Mouse (Mus musculus) heart, postnatal 10 days (tissue): Measurements from ENCODE around the gene Tmem150a. TPM values are rescaled to one million over a fixed set of nuclear protein-coding genes. Genes with fewer than 3 reads are reported as not detected.
A peak's percentile ranks its signal among the peaks of the same experiment; 100 is the strongest.

Experiments
- DNase-seq, 2 experiments: peaks; one replicate each; pipeline ENCODE4 v3.0.0; 2021
- intact Hi-C: fragments of 180-260 bp; cut with DNase I; formaldehyde crosslinking; loops from one replicate; pipeline ENCODE4 v1.15.1; 2025
- total RNA-seq, 2 experiments: library from RNA; stranded (reverse); gene quantifications; 2 replicates each; pipeline ENCODE4 v1.2.3; 2021

Tmem150a gene
- total RNA-seq, 2 experiments from 2014 or later: 13.6 to 17.1 TPM

GRCm38 (mm10) chr6:72390795-72391521 lies 35.7 kb downstream of the Tmem150a start:
- intact Hi-C loops: loop anchor here (5.0 kb wide), 1 partner anchor 109 kb away; no protein-coding TSS in a partner anchor
- DNase-seq: peak; percentile 77 to 80

- intact Hi-C loops: loop anchor here (5.0 kb wide), 1 partner anchor 110 kb away; no protein-coding TSS in a partner anchor
Measured at GRCm38 (mm10) chr6:72392341-72392740, 37.1 kb downstream of the Tmem150a start.

GRCm38 (mm10) chr6:72396837-72397251 lies 41.6 kb downstream of the Tmem150a start:
- intact Hi-C loops: no loop called here

More at GRCm38 (mm10) chr6:72392341-72392740, 37.1 kb downstream of the Tmem150a start:
- DNase-seq: no peak

GRCm38 (mm10) chr6:72399967-72400366 lies 44.7 kb downstream of the Tmem150a start:
- intact Hi-C loops: no loop called here
- no peak for DNase-seq

More at GRCm38 (mm10) chr6:72396837-72397251, 41.6 kb downstream of the Tmem150a start:
- no peak for DNase-seq

- DNase-seq: peak; percentile 78 to 88
- intact Hi-C loops: no loop called here
Measured at GRCm38 (mm10) chr6:72401875-72402274, 46.6 kb downstream of the Tmem150a start.

- no peak for DNase-seq
- intact Hi-C loops: loop anchor here (5.0 kb wide), 2 partner anchors 43 to 123 kb away; no protein-coding TSS in a partner anchor
Measured at GRCm38 (mm10) chr6:72405356-72405755, 50.1 kb downstream of the Tmem150a start.

DNA sequence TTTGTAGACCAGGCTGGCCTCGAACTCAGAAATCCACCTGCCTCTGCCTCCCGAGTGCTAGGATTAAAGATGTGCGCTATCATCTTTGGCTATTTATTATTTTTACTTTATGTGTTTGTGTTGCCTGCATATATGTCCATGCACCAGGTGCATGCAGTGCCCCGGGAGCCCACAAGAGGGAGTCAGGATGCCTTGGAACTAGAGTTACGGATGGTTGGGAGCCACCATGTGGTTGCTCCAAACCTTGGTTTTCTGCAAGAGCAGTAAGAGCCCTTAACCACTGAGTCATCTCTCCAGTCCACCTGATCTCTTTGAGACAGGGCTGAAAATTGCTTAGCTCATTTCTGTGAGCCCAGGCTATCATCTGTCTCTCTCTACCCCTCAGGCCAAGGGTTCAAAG lies 51.9 kb downstream of the Tmem150a start:
- DNase-seq: peak; percentile 87 to 92
- intact Hi-C loops: loop anchor here (1.0 to 5.0 kb wide), 3 partner anchors 45 to 159 kb away; no protein-coding TSS in a partner anchor

Other genes starting within 250 kb of the Tmem150a start
- gene Atoh8, start 119.9 kb upstream of the Tmem150a start, total RNA-seq: 1 to 10 TPM; 8.6 TPM
- not detected for gene Sftpb, start 50.8 kb upstream of the Tmem150a start, total RNA-seq
- gene Usp39, start 10.3 kb upstream of the Tmem150a start, total RNA-seq: 10 to 100 TPM; 19.3 to 24.6 TPM
- 10 to 100 TPM; 13.4 to 13.9 TPM for gene 0610030E20Rik, start 8.1 kb upstream of the Tmem150a start, total RNA-seq
- gene Rnf181, start 11.5 kb downstream of the Tmem150a start, total RNA-seq: 10 to 100 TPM; 45.6 to 51.5 TPM
- 10 to 100 TPM; 46.5 to 57.8 TPM for gene Vamp5, start 25.0 kb downstream of the Tmem150a start, total RNA-seq
- 100 to 1,000 TPM in 1 of 2 experiments, 10 to 100 TPM in 1; 95.9 to 102 TPM for gene Vamp8, start 35.3 kb downstream of the Tmem150a start, total RNA-seq
- gene Ggcx, start 58.9 kb downstream of the Tmem150a start, total RNA-seq: 10 to 100 TPM; 24.5 to 27.7 TPM
- gene Mat2a, start 84.1 kb downstream of the Tmem150a start, total RNA-seq: 100 to 1,000 TPM; 204 to 226 TPM
- under 1 TPM in 1 of 2 experiments, not detected in 1; 0.40 TPM for gene Sh2d6, start 166.3 kb downstream of the Tmem150a start, total RNA-seq
- 10 to 100 TPM; 11.5 to 13.1 TPM for gene Capg, start 188.9 kb downstream of the Tmem150a start, total RNA-seq
- gene Elmod3, start 243.0 kb downstream of the Tmem150a start, total RNA-seq: 10 to 100 TPM; 15.7 to 16.0 TPM
- gene Retsat, start 243.0 kb downstream of the Tmem150a start, total RNA-seq: 100 to 1,000 TPM; 141 to 152 TPM